In genomic region chr1:38866242-38866641, GRCm38 (mm10) we compare ENCODE assay signal across 27 mouse cellular contexts. TPM values are rescaled to one million over a fixed set of nuclear protein-coding genes. Genes with fewer than 3 reads are reported as not detected.
DNase-seq lines count a peak whose midpoint lies in the region; ATAC-seq and TF ChIP-seq lines count a peak whose summit lies in the region.
"Had no signal": no experiment of that assay in that cellular context is flagged by ENCODE, and none has a peak within 500 bp of the region (broad histone marks: within the 10 kb centered on the region; RNA-seq: fewer than 3 reads in every experiment).

No protein-coding gene starts in this region.

- ATAC-seq in limb, embryonic 13.5 days (ENCODE audit: low FRiP score, low read depth): peak; percentile 64; the same call in 1 of the 2 replicates
- ATAC-seq: activated CD4-positive, CD25-positive, alpha-beta regulatory T cell, adult 4 months; CD4-positive, CD25-positive, alpha-beta regulatory T cell, adult 4 months; forebrain, embryonic 14.5 days; forebrain, postnatal 0 days; hindbrain, embryonic 16.5 days; inflammation-experienced regulatory T-cells, adult 6 months had no signal

- no peak overlapping the region for H3K4me3 ChIP-seq in limb, embryonic 10.5 days
- no peak overlapping the region for H3K4me3 ChIP-seq in limb, embryonic 13.5 days
- H3K4me3 ChIP-seq in gastrocnemius, adult 2 months: no peak overlapping the region
- H3K4me3 ChIP-seq: embryonic facial prominence, embryonic 12.5 days; embryonic facial prominence, embryonic 15.5 days; hindbrain, embryonic 10.5 days; hindbrain, embryonic 13.5 days had no signal

- peak; percentile 22 for DNase-seq in hindlimb bud, embryonic 11.5 days (ENCODE audit: extremely low spot score, low read depth, low spot score)
- DNase-seq in limb, embryonic 10.5 days (ENCODE audit: low spot score): no peak
- no peak for DNase-seq in thymus, postnatal 4 days
- DNase-seq in kidney, postnatal 14 days: no peak
- no peak for DNase-seq in gastrocnemius, adult 2 months
- DNase-seq: adrenal gland, adult 8-10 months; adrenal gland, postnatal 25 days; cerebellum, adult 11-12 months; cerebellum, adult 8-10 months; cerebellum, postnatal 10 days; forebrain, postnatal 0 days; gastrocnemius, postnatal 10 days; gastrocnemius, postnatal 36 days; heart, postnatal 36 days had no signal

- intact Hi-C loops in gastrocnemius, adult 2 months (cut with DNase I): no loop called here

- no peak overlapping the region for H3K9ac ChIP-seq in limb, embryonic 13.5 days
- H3K9ac ChIP-seq: embryonic facial prominence, embryonic 12.5 days; embryonic facial prominence, embryonic 15.5 days; forebrain, postnatal 0 days; hindbrain, embryonic 13.5 days had no signal

- WGBS in limb, embryonic 10.5 days: 65% methylated on average over 5 of the region's 5 CpGs
- WGBS in limb, embryonic 13.5 days: 28% methylated on average over 5 of the region's 5 CpGs

- no peaks in the 10 kb centered on the region for H3K27me3 ChIP-seq in limb, embryonic 10.5 days (ENCODE audit: low read depth, poor library complexity, severe bottlenecking)
- H3K27me3 ChIP-seq in limb, embryonic 13.5 days: 0 out of 2 replicates have a peak, but pooled peaks cover 2% of the 10 kb centered on the region
- H3K27me3 ChIP-seq: embryonic facial prominence, embryonic 12.5 days; embryonic facial prominence, embryonic 15.5 days; hindbrain, embryonic 13.5 days had no signal

- H3K36me3 ChIP-seq in limb, embryonic 10.5 days: no peaks in the 10 kb centered on the region
- peaks cover 25% of the 10 kb centered on the region for H3K36me3 ChIP-seq in limb, embryonic 13.5 days

- peaks cover 11% of the 10 kb centered on the region for H3K4me1 ChIP-seq in limb, embryonic 10.5 days
- H3K4me1 ChIP-seq in limb, embryonic 13.5 days: peaks cover 18% of the 10 kb centered on the region
- H3K4me1 ChIP-seq: embryonic facial prominence, embryonic 12.5 days; embryonic facial prominence, embryonic 15.5 days had no signal

- H3K27ac ChIP-seq in limb, embryonic 10.5 days: peak overlapping the region; percentile 42; the same call in 1 of the 2 replicates
- peak overlapping the region; percentile 15; the same call in 1 of the 2 replicates for H3K27ac ChIP-seq in limb, embryonic 13.5 days
- H3K27ac ChIP-seq in gastrocnemius, adult 2 months: no peak overlapping the region
- H3K27ac ChIP-seq: embryonic facial prominence, embryonic 12.5 days; embryonic facial prominence, embryonic 15.5 days; hindbrain, embryonic 10.5 days; hindbrain, embryonic 13.5 days had no signal

- H3K9me3 ChIP-seq in limb, embryonic 10.5 days (replicated peaks): no peaks in the 10 kb centered on the region
- no peaks in the 10 kb centered on the region for H3K9me3 ChIP-seq in limb, embryonic 13.5 days
- H3K9me3 ChIP-seq: embryonic facial prominence, embryonic 12.5 days; embryonic facial prominence, embryonic 15.5 days; hindbrain, embryonic 10.5 days; hindbrain, embryonic 13.5 days had no signal

- no peak for TF ChIP-seq CTCF in gastrocnemius, adult 2 months (IDR thresholded peaks at IDR 0.05)

- no peak overlapping the region for H3K4me2 ChIP-seq in limb, embryonic 13.5 days (replicated peaks)
- H3K4me2 ChIP-seq: embryonic facial prominence, embryonic 12.5 days; embryonic facial prominence, embryonic 15.5 days; heart, embryonic 11.5 days; hindbrain, embryonic 13.5 days had no signal

RNA-seq across cellular contexts. Expression of gene Lonrf2, which starts 29.7 kb away (rescaled TPM):
- 0.38 and 0.50 TPM in 2 replicates for polyA plus RNA-seq in limb, embryonic 10.5 days (2016; fragmentation: Nextera tagmentation; extraction: Ambion mirVana)
- polyA plus RNA-seq in limb, embryonic 13.5 days (2015; fragmentation: Nextera tagmentation; extraction: Ambion mirVana): 1.4 and 1.6 TPM in 2 replicates
- under 1 TPM; 0.15 to 0.73 TPM for total RNA-seq in gastrocnemius, adult 2 months (2021)
- total RNA-seq: MEL had no signal
- polyA plus RNA-seq: activated CD4-positive, CD25-positive, alpha-beta regulatory T cell, adult 4 months; C2C12; CD4-positive, CD25-positive, alpha-beta regulatory T cell, adult 4 months; inflammation-experienced regulatory T-cells, adult 6 months had no signal

RNA-seq across cellular contexts. Expression of gene Chst10, which starts 31.7 kb away (rescaled TPM):
- polyA plus RNA-seq in limb, embryonic 10.5 days (2016; fragmentation: Nextera tagmentation; extraction: Ambion mirVana): 6.2 and 7.0 TPM in 2 replicates
- polyA plus RNA-seq in limb, embryonic 13.5 days (2015; fragmentation: Nextera tagmentation; extraction: Ambion mirVana): 12.6 and 12.7 TPM in 2 replicates
- total RNA-seq in gastrocnemius, adult 2 months (2021): under 1 TPM; 0.17 to 0.26 TPM
